Mouse (Mus musculus): Measurements from ENCODE around the gene Snx10. TPM values are rescaled to one million over a fixed set of nuclear protein-coding genes. Genes with fewer than 3 reads are reported as not detected.

The Snx10 gene
- polyA plus RNA-seq, 1 experiment from 2014 or later: 44.4 TPM

GRCm38 (mm10) chr6:51497321-51498111 lies 26.2 kb upstream of the Snx10 start:
- no peaks in the 10 kb centered on the region for H3K9me3 ChIP-seq (replicated peaks; ENCODE audit: control insufficient read depth, low read length)
- H3K9ac ChIP-seq (ENCODE audit: low read length): no peak overlapping the region
- ATAC-seq (no peak), DNase-seq (ENCODE audit: low spot score) (no peak)
- no peaks in the 10 kb centered on the region for H3K4me1 ChIP-seq (ENCODE audit: control insufficient read depth, insufficient read depth, low read length)
- no peaks in the 10 kb centered on the region for H3K27me3 ChIP-seq (replicated peaks; ENCODE audit: control insufficient read depth, insufficient read depth, low read length)
- 79% methylated on average over 8 of the region's 8 CpGs for WGBS
- H3K36me3 ChIP-seq (ENCODE audit: control insufficient read depth, insufficient read depth, low read length): no peaks in the 10 kb centered on the region
- H3K4me2 ChIP-seq (ENCODE audit: low read length): no peak overlapping the region
- H3K4me3 ChIP-seq (ENCODE audit: low read depth, low read length): no peak overlapping the region
- no peak overlapping the region for H3K27ac ChIP-seq (ENCODE audit: low read depth, low read length)

GRCm38 (mm10) chr6:51505671-51506070 lies 18.0 kb upstream of the Snx10 start:
- H3K9ac ChIP-seq (ENCODE audit: low read length): no peak overlapping the region
- DNase-seq (ENCODE audit: low spot score) (no peak), ATAC-seq (no peak)
- 40% methylated on average over 1 of the region's 1 CpGs for WGBS
- no peaks in the 10 kb centered on the region for H3K36me3 ChIP-seq (ENCODE audit: control insufficient read depth, insufficient read depth, low read length)
- H3K4me1 ChIP-seq (ENCODE audit: control insufficient read depth, insufficient read depth, low read length): no peaks in the 10 kb centered on the region
- H3K4me3 ChIP-seq (ENCODE audit: low read depth, low read length): no peak overlapping the region
- H3K27ac ChIP-seq (ENCODE audit: low read depth, low read length): no peak overlapping the region
- H3K4me2 ChIP-seq (ENCODE audit: low read length): no peak overlapping the region
- H3K9me3 ChIP-seq (replicated peaks; ENCODE audit: control insufficient read depth, low read length): no peaks in the 10 kb centered on the region
- H3K27me3 ChIP-seq (replicated peaks; ENCODE audit: control insufficient read depth, insufficient read depth, low read length): no peaks in the 10 kb centered on the region

- DNase-seq (ENCODE audit: low spot score) (no peak), ATAC-seq (no peak)
- no peak overlapping the region for H3K4me2 ChIP-seq (ENCODE audit: low read length)
- H3K27ac ChIP-seq (ENCODE audit: low read depth, low read length): no peak overlapping the region
- no peaks in the 10 kb centered on the region for H3K27me3 ChIP-seq (replicated peaks; ENCODE audit: control insufficient read depth, insufficient read depth, low read length)
- no peak overlapping the region for H3K9ac ChIP-seq (ENCODE audit: low read length)
- H3K36me3 ChIP-seq (ENCODE audit: control insufficient read depth, insufficient read depth, low read length): no peaks in the 10 kb centered on the region
- H3K4me1 ChIP-seq (ENCODE audit: control insufficient read depth, insufficient read depth, low read length): no peaks in the 10 kb centered on the region
- 71% methylated on average over 2 of the region's 2 CpGs for WGBS
- H3K4me3 ChIP-seq (ENCODE audit: low read depth, low read length): no peak overlapping the region
- H3K9me3 ChIP-seq (replicated peaks; ENCODE audit: control insufficient read depth, low read length): no peaks in the 10 kb centered on the region
These were observed 16.1 kb upstream of the Snx10 start for GRCm38 (mm10) chr6:51507556-51507955.

GRCm38 (mm10) chr6:51508750-51509648 lies 14.7 kb upstream of the Snx10 start:
- Histone ChIP-seq H3K27me3 (replicated peaks; ENCODE audit: control insufficient read depth, insufficient read depth, low read length) (no peaks in the 10 kb centered on the region), H3K9ac (ENCODE audit: low read length) (peak overlapping the region; percentile 40; the same call in 1 of the 2 replicates), H3K36me3 (ENCODE audit: control insufficient read depth, insufficient read depth, low read length) (no peaks in the 10 kb centered on the region), H3K4me2 (ENCODE audit: low read length) (peak overlapping the region; percentile 47), H3K9me3 (replicated peaks; ENCODE audit: control insufficient read depth, low read length) (no peaks in the 10 kb centered on the region), H3K27ac (ENCODE audit: low read depth, low read length) (no peak overlapping the region; the same call in 1 of the 2 replicates), H3K4me3 (ENCODE audit: low read depth, low read length) (peak overlapping the region; percentile 18), H3K4me1 (ENCODE audit: control insufficient read depth, insufficient read depth, low read length) (no peaks in the 10 kb centered on the region)
- ATAC-seq (peak; percentile 79), DNase-seq (ENCODE audit: low spot score) (peak; percentile 89)
- WGBS: 29% methylated on average over 18 of the region's 18 CpGs

DNA sequence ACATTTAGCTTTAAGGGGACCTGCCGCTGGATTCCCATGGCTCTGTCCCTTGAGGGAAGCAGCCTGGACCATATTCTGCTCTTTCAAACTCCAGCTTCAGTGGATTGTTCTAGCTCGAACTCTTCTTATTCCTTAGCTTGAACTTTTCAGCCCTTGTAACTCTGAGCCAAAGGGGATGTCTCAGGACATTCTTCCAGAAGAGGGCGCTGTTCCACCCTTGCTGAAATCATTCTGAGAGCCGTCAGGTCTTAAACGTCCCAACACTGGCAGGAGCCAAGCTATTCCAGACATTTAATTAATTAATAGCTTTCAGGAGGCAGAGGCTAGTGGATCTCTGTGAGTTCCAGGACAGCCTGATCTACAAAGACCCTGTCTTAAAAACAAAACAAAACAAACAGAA lies 13.6 kb upstream of the Snx10 start:
- no peaks in the 10 kb centered on the region for H3K9me3 ChIP-seq (replicated peaks; ENCODE audit: control insufficient read depth, low read length)
- ATAC-seq: no peak
- 32% methylated on average over 5 of the region's 5 CpGs for WGBS
- H3K4me3 ChIP-seq (ENCODE audit: low read depth, low read length): no peak overlapping the region
- H3K27me3 ChIP-seq (replicated peaks; ENCODE audit: control insufficient read depth, insufficient read depth, low read length): no peaks in the 10 kb centered on the region
- no peaks in the 10 kb centered on the region for H3K4me1 ChIP-seq (ENCODE audit: control insufficient read depth, insufficient read depth, low read length)
- no peak overlapping the region for H3K9ac ChIP-seq (ENCODE audit: low read length)
- no peak for DNase-seq (ENCODE audit: low spot score)
- H3K27ac ChIP-seq (ENCODE audit: low read depth, low read length): no peak overlapping the region
- no peaks in the 10 kb centered on the region for H3K36me3 ChIP-seq (ENCODE audit: control insufficient read depth, insufficient read depth, low read length)
- H3K4me2 ChIP-seq (ENCODE audit: low read length): no peak overlapping the region

DNA sequence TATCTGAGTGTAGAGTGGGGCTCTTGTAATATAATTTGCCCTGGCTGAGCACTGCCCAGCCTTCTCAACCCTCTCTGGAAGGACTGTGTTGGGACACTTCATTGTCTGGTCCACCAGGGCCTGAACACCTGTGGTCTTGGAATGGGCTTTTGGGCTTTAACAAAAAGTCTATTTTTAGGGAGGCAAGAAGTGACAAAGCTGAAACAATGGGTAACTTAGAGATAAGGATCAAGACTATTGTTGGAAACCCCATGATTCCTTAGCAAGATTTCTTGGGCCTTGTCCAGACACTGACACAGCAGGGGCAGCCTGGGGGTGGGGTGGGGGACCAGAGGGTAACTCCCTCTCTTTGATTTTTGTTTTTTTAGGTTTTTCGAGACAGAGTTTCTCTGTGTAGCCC lies 12.8 kb upstream of the Snx10 start:
- DNase-seq (ENCODE audit: low spot score): no peak
- Histone ChIP-seq H3K4me1 (ENCODE audit: control insufficient read depth, insufficient read depth, low read length) (no peaks in the 10 kb centered on the region), H3K27ac (ENCODE audit: low read depth, low read length) (no peak overlapping the region), H3K9me3 (replicated peaks; ENCODE audit: control insufficient read depth, low read length) (no peaks in the 10 kb centered on the region), H3K4me2 (ENCODE audit: low read length) (no peak overlapping the region), H3K27me3 (replicated peaks; ENCODE audit: control insufficient read depth, insufficient read depth, low read length) (no peaks in the 10 kb centered on the region), H3K9ac (ENCODE audit: low read length) (no peak overlapping the region), H3K4me3 (ENCODE audit: low read depth, low read length) (no peak overlapping the region), H3K36me3 (ENCODE audit: control insufficient read depth, insufficient read depth, low read length) (no peaks in the 10 kb centered on the region)
- no peak for ATAC-seq
- 45% methylated on average over 1 of the region's 1 CpGs for WGBS

DNA sequence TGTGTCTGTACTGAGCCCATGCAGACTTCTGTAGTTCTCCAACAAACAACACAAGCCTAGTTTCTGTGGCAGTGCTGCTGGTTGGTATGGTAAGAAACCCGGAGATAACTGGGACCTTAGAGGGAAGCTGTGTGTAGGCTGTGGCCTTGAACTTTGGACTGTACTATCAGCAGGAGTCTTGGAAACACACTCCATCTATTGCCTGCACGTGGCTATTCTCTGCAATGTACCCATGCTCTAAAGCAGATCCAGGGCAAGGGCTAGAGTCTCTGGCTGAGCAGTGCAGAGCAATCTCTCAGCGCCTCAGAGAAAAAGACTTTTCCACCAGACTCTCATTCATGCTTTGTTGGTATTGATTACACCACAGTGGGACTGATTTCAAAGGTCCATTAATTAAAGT lies 10.0 kb upstream of the Snx10 start:
- 79% methylated on average over 3 of the region's 3 CpGs for WGBS
- Histone ChIP-seq H3K4me1 (ENCODE audit: control insufficient read depth, insufficient read depth, low read length) (no peaks in the 10 kb centered on the region), H3K27me3 (replicated peaks; ENCODE audit: control insufficient read depth, insufficient read depth, low read length) (no peaks in the 10 kb centered on the region), H3K36me3 (ENCODE audit: control insufficient read depth, insufficient read depth, low read length) (no peaks in the 10 kb centered on the region), H3K4me2 (ENCODE audit: low read length) (no peak overlapping the region), H3K9me3 (replicated peaks; ENCODE audit: control insufficient read depth, low read length) (no peaks in the 10 kb centered on the region), H3K27ac (ENCODE audit: low read depth, low read length) (no peak overlapping the region), H3K9ac (ENCODE audit: low read length) (no peak overlapping the region), H3K4me3 (ENCODE audit: low read depth, low read length) (no peak overlapping the region)
- ATAC-seq: no peak
- DNase-seq (ENCODE audit: low spot score): no peak

DNA sequence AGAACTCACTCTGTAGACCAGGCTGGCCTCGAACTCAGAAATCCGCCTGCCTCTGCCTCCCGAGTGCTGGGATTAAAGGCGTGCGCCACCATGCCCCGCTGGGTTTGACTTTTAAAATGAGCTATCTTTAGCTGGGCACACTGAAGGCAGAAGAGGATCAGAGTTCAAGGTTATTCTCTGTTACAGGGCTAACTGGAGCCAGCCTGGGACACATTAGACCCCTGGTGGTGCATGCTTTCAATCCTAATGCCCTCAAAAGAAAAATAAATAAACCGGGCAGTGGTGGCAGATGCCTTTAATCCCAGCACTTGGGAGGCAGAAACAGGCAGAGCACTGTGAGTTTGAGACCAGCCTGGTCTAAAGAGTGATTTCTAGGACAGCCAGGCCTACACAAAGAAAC lies 8.8 kb upstream of the Snx10 start:
- H3K9ac ChIP-seq (ENCODE audit: low read length): no peak overlapping the region
- H3K27ac ChIP-seq (ENCODE audit: low read depth, low read length): no peak overlapping the region
- no peaks in the 10 kb centered on the region for H3K4me1 ChIP-seq (ENCODE audit: control insufficient read depth, insufficient read depth, low read length)
- WGBS: 89% methylated on average over 7 of the region's 7 CpGs
- no peaks in the 10 kb centered on the region for H3K27me3 ChIP-seq (replicated peaks; ENCODE audit: control insufficient read depth, insufficient read depth, low read length)
- no peak overlapping the region for H3K4me2 ChIP-seq (ENCODE audit: low read length)
- H3K36me3 ChIP-seq (ENCODE audit: control insufficient read depth, insufficient read depth, low read length): no peaks in the 10 kb centered on the region
- DNase-seq (ENCODE audit: low spot score): no peak
- no peak overlapping the region for H3K4me3 ChIP-seq (ENCODE audit: low read depth, low read length)
- H3K9me3 ChIP-seq (replicated peaks; ENCODE audit: control insufficient read depth, low read length): no peaks in the 10 kb centered on the region
- ATAC-seq: no peak

GRCm38 (mm10) chr6:51523310-51523709 lies 391 bp upstream of the Snx10 start:
- no peak for ATAC-seq
- Histone ChIP-seq H3K9ac (ENCODE audit: low read length) (peak overlapping the region; percentile 79), H3K9me3 (replicated peaks; ENCODE audit: control insufficient read depth, low read length) (no peaks in the 10 kb centered on the region), H3K27me3 (replicated peaks; ENCODE audit: control insufficient read depth, insufficient read depth, low read length) (no peaks in the 10 kb centered on the region), H3K4me1 (ENCODE audit: control insufficient read depth, insufficient read depth, low read length) (peaks cover 2% of the 10 kb centered on the region; the same call in 1 of the 2 replicates), H3K4me2 (ENCODE audit: low read length) (peak overlapping the region; percentile 69), H3K27ac (ENCODE audit: low read depth, low read length) (no peak overlapping the region), H3K4me3 (ENCODE audit: low read depth, low read length) (peak overlapping the region; percentile 70), H3K36me3 (ENCODE audit: control insufficient read depth, insufficient read depth, low read length) (no peaks in the 10 kb centered on the region)
- WGBS: 25% methylated on average over 5 of the region's 5 CpGs
- no peak for DNase-seq (ENCODE audit: low spot score)

Data from forebrain, embryonic 14.5 days (tissue).